Mouse (Mus musculus) spleen, postnatal 14 days (tissue): ENCODE measurements around the gene Ankrd6.

ENCODE experiments used
- DNase-seq, 2 experiments: peaks; one replicate each; pipeline ENCODE4 v3.0.0; 2021 to 2022; ENCODE audit warnings: low spot score in 2 of 2

The Ankrd6 gene

DNA sequence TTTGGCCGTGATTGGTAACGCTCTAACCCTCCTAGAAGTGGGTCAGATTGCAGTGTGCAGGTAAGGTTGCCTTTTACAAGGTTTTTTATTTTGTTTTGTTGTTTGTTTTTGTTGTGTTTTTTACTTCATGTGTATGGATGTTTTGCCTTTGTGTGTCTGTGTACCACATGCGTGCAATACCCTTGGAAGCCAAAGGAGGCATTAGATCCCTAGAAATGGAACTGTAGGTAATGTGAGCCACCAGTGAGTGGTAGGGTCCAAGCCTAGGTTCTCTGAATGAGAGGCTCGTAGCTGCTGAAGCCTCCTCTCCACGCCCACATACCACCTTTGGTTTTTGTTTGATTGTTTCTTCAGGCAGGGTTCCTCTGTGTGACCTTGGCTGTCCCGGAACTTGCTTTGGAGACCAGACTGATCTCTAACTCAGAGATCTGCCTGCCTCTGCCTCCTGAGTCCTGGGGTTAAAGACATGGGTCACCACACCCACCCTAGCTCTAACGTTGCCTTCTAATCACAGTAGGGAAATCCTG, 180.3 kb downstream of the Ankrd6 start:
- no peak for DNase-seq

DNA sequence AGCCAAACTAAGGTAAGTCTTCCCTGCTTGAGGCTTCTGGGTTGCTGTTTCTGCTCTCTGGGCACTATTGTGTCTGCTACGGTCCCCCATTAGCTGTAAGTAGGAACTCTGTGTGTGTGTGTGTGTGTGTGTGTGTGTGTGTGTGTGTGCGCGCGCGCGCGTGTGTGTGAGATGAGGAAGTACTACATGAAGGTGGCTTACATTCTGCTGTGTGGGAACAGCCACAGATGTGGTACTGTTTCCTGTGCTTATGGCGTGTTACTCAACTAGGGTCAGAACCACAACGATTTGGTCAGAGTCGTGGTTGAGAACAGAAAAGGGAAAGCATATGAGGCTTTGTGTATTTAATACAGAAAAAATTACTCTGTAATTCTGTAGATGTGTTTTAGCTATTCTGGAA, 182.6 kb downstream of the Ankrd6 start:
- peak; percentile 11 to 16 for DNase-seq

DNA sequence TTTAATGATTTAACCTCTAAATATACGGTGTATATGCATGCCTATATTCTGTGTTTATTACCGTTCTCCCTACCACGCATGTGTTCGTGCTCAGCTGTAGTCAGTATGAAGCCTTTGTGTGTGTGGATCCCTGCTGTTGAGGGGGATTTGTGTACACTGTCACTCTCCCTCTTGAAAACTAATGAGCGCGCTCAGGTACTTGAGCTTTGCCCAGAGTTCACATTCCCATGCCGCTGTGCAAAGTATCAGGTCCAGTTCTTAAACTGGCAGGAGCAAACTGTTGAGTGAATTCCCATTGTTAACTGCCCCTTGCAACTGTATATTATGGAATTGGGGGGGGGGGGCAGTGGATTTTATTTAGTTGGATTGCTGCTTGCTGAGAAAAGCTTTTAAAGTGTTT, 183.2 kb downstream of the Ankrd6 start:
- no peak for DNase-seq

DNA sequence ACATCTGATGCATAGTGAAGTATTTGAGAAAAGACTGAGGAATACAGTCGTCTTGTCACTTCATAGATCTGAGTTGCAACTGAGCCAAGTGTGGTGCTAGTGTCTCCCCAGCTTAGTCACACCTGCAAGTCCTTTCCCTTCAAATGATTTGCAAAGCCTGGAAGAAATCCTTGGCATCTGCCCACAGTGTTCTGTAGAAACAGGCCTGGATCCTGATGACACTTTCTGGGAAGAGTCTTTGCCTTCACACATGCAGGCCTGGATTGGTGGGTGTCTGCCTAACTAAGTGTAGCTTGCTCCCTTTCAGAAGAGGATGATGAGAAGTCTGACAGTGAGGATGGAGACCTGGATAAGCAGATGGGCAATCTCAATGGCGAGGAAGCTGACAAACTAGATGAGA, 193.2 kb downstream of the Ankrd6 start:
- no peak for DNase-seq
